Mouse (Mus musculus): ENCODE results near the gene Tmprss9. TPM values are rescaled to one million over a fixed set of nuclear protein-coding genes. Genes with fewer than 3 reads are reported as not detected.

The Tmprss9 gene
- polyA plus RNA-seq, 1 experiment from 2014 or later, result 0.04 TPM

DNA sequence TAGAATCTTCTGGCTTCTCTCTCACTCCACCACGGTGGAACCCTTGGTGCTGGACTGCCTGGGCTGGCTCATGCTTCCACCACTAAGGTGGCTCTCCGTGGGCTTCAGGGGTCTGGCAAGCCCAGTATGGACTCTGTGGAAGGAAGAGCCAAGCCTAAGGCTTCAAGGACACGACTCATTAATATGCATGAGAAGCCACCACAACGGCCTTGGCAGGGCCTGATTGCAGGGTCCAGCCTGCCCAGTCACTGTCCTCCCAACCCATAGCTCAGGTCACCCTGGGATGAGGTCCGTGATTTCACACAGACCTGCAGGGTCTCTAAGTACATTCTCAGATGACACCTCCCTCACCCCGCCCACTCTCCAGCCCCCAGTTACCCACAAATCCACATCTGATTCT is 31.8 kb upstream of the Tmprss9 start:
- no peak overlapping the region for H3K9ac ChIP-seq (ENCODE audit: low read depth, low read length)
- H3K27ac ChIP-seq, result no peak overlapping the region
- DNase-seq (ENCODE audit: low spot score) (no peak), ATAC-seq (replicated peaks; ENCODE audit: low FRiP score, low read depth) (no peak)
- H3K4me3 ChIP-seq (replicated peaks; ENCODE audit: low read depth, low read length), result no peak overlapping the region
- no peaks in the 10 kb centered on the region for H3K4me1 ChIP-seq (replicated peaks; ENCODE audit: insufficient read depth, low read length)
- WGBS, result 57% methylated on average over 6 of the region's 6 CpGs
- H3K27me3 ChIP-seq (ENCODE audit: insufficient read depth, low read length), result peaks cover 29% of the 10 kb centered on the region
- no peak for TF ChIP-seq CTCF (IDR thresholded peaks at IDR 0.05; ENCODE audit: low read depth)
- H3K36me3 ChIP-seq (ENCODE audit: insufficient read depth, low read length), result no peaks in the 10 kb centered on the region
- no peaks in the 10 kb centered on the region for H3K9me3 ChIP-seq (replicated peaks; ENCODE audit: low read length)
- H3K4me2 ChIP-seq (ENCODE audit: low read length), result no peak overlapping the region

DNA sequence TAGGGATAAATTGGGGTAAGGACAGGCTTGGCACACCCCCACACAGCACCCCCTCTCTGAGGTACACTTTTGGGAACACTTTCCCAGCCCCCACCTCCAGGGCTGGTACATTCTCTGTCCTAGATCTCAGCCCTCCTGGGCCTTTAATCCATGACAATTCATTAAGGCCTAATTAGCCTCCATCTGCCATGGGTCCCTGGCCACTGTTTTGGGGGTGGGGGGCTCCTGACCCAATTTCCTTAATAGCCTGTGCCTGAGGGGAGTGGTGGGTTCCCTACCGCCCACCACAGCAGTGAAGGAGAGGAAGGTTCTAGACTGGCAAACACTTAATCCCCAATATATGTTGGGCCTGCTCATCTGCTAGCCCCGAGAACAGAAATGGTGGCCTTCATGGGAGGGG is 30.0 kb upstream of the Tmprss9 start:
- 89% methylated on average over 2 of the region's 2 CpGs for WGBS
- Histone ChIP-seq H3K27ac (no peak overlapping the region), H3K4me3 (replicated peaks; ENCODE audit: low read depth, low read length) (no peak overlapping the region), H3K4me1 (replicated peaks; ENCODE audit: insufficient read depth, low read length) (no peaks in the 10 kb centered on the region), H3K27me3 (ENCODE audit: insufficient read depth, low read length) (peaks cover 21% of the 10 kb centered on the region), H3K4me2 (ENCODE audit: low read length) (no peak overlapping the region), H3K9me3 (replicated peaks; ENCODE audit: low read length) (no peaks in the 10 kb centered on the region), H3K9ac (ENCODE audit: low read depth, low read length) (no peak overlapping the region), H3K36me3 (ENCODE audit: insufficient read depth, low read length) (no peaks in the 10 kb centered on the region)
- no peak for DNase-seq (ENCODE audit: low spot score)
- ATAC-seq (replicated peaks; ENCODE audit: low FRiP score, low read depth), result no peak
- no peak for TF ChIP-seq CTCF (IDR thresholded peaks at IDR 0.05; ENCODE audit: low read depth)

DNA sequence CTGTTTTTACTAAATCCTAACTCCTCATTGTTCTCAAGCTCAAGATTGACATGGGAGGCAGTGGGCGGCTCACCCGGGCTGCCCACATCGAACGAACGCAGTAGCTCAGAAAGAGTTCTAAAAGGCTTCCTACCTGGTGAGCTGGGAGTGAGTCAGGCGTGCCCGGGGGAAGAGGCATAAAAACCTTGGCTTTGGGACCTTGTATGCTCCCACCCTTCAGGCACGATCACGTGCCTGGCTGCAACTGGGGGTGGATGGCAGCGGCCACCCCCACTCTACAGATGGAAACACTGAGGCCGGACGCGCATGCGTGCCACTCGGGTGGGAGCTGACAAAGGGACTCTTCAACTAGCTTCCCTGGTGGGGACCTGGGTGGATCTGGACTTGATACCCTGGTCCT is 29.3 kb upstream of the Tmprss9 start:
- H3K27ac ChIP-seq, result no peak overlapping the region
- 80% methylated on average over 15 of the region's 15 CpGs for WGBS
- no peak overlapping the region for H3K4me2 ChIP-seq (ENCODE audit: low read length)
- no peak overlapping the region for H3K9ac ChIP-seq (ENCODE audit: low read depth, low read length)
- DNase-seq (ENCODE audit: low spot score), result no peak
- H3K4me3 ChIP-seq (replicated peaks; ENCODE audit: low read depth, low read length), result no peak overlapping the region
- TF ChIP-seq CTCF (IDR thresholded peaks at IDR 0.05; ENCODE audit: low read depth), result no peak
- ATAC-seq (replicated peaks; ENCODE audit: low FRiP score, low read depth), result no peak
- no peaks in the 10 kb centered on the region for H3K4me1 ChIP-seq (replicated peaks; ENCODE audit: insufficient read depth, low read length)
- H3K36me3 ChIP-seq (ENCODE audit: insufficient read depth, low read length), result no peaks in the 10 kb centered on the region
- no peaks in the 10 kb centered on the region for H3K9me3 ChIP-seq (replicated peaks; ENCODE audit: low read length)
- H3K27me3 ChIP-seq (ENCODE audit: insufficient read depth, low read length), result peaks cover 20% of the 10 kb centered on the region

DNA sequence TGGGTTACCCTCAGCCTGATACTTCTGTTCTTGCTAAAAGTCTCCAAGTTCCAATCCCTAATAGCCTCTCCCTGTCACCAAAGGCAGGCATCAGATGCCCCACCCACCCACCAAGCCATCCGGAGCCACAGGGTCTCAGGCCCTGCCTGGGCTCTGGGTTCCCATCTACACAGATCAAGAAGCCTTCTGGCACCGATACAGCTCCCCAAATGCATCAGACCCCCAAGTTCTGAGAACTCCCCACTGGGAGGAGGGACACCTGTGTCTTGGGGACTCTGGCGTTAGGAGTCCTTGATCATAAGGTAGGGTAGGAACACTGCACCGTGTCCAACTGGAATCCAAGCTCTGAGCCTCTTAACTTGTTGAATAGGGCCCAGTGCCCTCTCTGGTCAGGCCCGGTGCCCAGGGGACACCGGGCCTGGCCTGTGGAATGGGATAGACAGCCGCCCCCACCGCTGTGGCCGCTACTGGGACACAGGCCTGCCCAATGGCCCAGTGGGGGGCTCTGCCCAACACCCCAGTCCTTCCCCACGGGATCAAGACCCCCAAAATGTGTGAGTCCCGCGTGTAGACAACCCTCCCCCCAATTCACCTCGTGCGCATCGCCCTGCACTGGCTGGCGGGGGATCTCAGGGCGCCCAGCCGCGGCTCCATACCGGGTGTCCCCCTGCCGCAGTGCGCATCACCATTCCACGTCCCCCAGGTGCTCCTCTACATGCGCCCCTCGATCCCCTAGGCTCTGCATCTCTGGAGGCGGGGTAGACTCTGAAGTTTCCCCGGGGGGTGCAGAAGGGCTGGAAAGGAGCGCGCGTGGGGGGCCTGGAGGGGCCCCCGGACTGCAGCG is 28.3 kb upstream of the Tmprss9 start:
- peak overlapping the region; percentile 38 for H3K4me3 ChIP-seq (replicated peaks; ENCODE audit: low read depth, low read length)
- peak overlapping the region; percentile 84 for H3K4me2 ChIP-seq (ENCODE audit: low read length)
- H3K9ac ChIP-seq (ENCODE audit: low read depth, low read length), result peak overlapping the region; percentile 42
- no peak for DNase-seq (ENCODE audit: low spot score)
- no peak for ATAC-seq (replicated peaks; ENCODE audit: low FRiP score, low read depth)
- WGBS, result 10% methylated on average over 30 of the region's 32 CpGs
- TF ChIP-seq CTCF (IDR thresholded peaks at IDR 0.05; ENCODE audit: low read depth), result no peak
- H3K27me3 ChIP-seq (ENCODE audit: insufficient read depth, low read length), result peaks cover 20% of the 10 kb centered on the region
- no peaks in the 10 kb centered on the region for H3K36me3 ChIP-seq (ENCODE audit: insufficient read depth, low read length)
- H3K4me1 ChIP-seq (replicated peaks; ENCODE audit: insufficient read depth, low read length), result no peaks in the 10 kb centered on the region
- H3K27ac ChIP-seq, result no peak overlapping the region
- no peaks in the 10 kb centered on the region for H3K9me3 ChIP-seq (replicated peaks; ENCODE audit: low read length)

DNA sequence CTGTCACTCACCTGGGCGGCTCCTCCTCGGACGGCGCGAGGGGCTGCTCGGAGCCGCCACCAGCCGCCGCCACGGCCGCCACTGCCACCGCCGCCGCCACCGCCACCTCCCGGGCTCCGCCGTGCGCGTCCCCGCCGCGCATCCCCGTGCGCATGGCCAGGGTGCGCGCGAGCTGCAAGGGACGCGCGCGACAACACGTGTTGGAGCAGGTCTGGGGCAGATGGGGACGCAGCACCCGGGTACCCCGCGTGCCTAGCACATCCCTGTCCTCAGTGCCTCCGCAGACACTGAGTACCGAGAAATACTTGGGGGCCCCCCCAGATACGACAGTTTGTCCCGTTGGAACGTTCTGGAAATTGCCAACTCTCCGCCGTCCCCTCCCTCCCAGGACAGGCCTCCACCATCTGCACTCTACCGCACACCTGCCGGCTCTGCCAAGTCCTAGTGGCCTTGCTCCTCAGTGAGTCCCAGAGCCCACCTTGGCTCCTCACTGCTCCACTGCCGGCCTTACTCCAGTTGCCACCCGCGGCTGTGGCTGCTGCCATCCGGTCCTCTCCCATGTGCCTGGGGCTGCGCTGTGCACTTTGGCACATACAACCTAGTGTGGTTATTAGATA is 27.6 kb upstream of the Tmprss9 start, which contains the start of gene Lingo3:
Lingo3 (minus strand) TSS at position 109 of the 617 bp plus-strand sequence.
- peak within 1 kb of the TSS; percentile 42 for H3K9ac ChIP-seq (ENCODE audit: low read depth, low read length)
- H3K36me3 ChIP-seq (ENCODE audit: insufficient read depth, low read length), result no peaks in the 10 kb centered on the region
- H3K27me3 ChIP-seq (ENCODE audit: insufficient read depth, low read length), result peaks cover 20% of the 10 kb centered on the region
- WGBS, result 4% methylated on average over 51 of the region's 51 CpGs
- DNase-seq (ENCODE audit: low spot score) (no peak), ATAC-seq (replicated peaks; ENCODE audit: low FRiP score, low read depth) (no peak; the same call in 1 of the 2 replicates)
- H3K4me1 ChIP-seq (replicated peaks; ENCODE audit: insufficient read depth, low read length), result no peaks in the 10 kb centered on the region
- no peak within 1 kb of the TSS for H3K27ac ChIP-seq
- peak within 1 kb of the TSS; percentile 38 for H3K4me3 ChIP-seq (replicated peaks; ENCODE audit: low read depth, low read length)
- H3K9me3 ChIP-seq (replicated peaks; ENCODE audit: low read length), result no peaks in the 10 kb centered on the region
- TF ChIP-seq CTCF (IDR thresholded peaks at IDR 0.05; ENCODE audit: low read depth), result no peak
- peak within 1 kb of the TSS; percentile 84 for H3K4me2 ChIP-seq (ENCODE audit: low read length)

DNA sequence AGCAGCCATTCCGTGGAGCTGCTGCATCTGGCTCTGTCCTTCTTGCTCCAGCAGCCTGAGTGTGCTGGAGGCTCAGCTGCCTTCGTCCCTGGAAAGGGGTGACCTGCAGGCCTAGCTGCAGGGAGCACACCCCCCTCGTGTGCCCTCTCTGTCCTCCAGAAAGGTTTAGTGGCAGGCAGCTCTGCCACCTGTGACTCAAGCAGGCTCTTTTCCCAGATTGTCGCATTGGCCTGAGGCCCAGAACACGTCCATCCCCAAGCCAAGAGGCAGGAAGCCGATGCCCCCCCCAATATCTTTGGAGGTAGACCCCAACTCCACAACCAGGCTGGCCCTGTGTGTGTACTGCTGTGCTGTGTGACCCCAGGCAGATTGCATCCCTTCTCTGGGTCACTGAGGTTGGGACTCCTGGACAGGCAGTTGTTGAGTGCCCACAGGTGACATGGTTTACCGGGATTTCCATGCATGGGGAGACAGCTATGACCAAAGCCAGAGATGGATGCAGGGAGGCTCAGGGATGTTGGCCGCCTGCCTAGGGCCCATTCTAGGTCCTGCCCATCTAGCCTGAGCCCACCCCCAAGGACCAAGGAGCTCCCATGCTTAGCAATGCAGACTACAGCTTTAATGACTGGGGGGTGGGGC is 26.5 kb upstream of the Tmprss9 start:
- ATAC-seq (replicated peaks; ENCODE audit: low FRiP score, low read depth) (no peak), DNase-seq (ENCODE audit: low spot score) (no peak)
- Histone ChIP-seq H3K36me3 (ENCODE audit: insufficient read depth, low read length) (no peaks in the 10 kb centered on the region), H3K9me3 (replicated peaks; ENCODE audit: low read length) (no peaks in the 10 kb centered on the region), H3K4me3 (replicated peaks; ENCODE audit: low read depth, low read length) (no peak overlapping the region), H3K4me1 (replicated peaks; ENCODE audit: insufficient read depth, low read length) (no peaks in the 10 kb centered on the region), H3K27ac (no peak overlapping the region), H3K9ac (ENCODE audit: low read depth, low read length) (no peak overlapping the region), H3K27me3 (ENCODE audit: insufficient read depth, low read length) (peaks cover 20% of the 10 kb centered on the region), H3K4me2 (ENCODE audit: low read length) (no peak overlapping the region)
- no peak for TF ChIP-seq CTCF (IDR thresholded peaks at IDR 0.05; ENCODE audit: low read depth)
- WGBS, result 63% methylated on average over 8 of the region's 8 CpGs

All from kidney, postnatal 0 days (tissue).